Comparison of ENCODE assay signal across 20 mouse cellular contexts in genomic region chr3:136899744-136900143, GRCm38 (mm10).
DNase-seq lines count a peak whose midpoint lies in the region.
"Had no signal": no experiment of that assay in that cellular context is flagged by ENCODE, and none has a peak within 500 bp of the region (broad histone marks: within the 10 kb centered on the region; RNA-seq: fewer than 3 reads in every experiment).

No protein-coding gene starts in this region.

- peak; percentile 19 for DNase-seq in heart, adult 11 months
- no peak for DNase-seq in heart, embryonic 10.5 days (ENCODE audit: low spot score)
- DNase-seq in left cerebral cortex, adult 11 months (ENCODE audit: low spot score) = peak; percentile 21
- DNase-seq in left cerebral cortex, adult 9 months (ENCODE audit: low spot score in 2 of 2) = no peak
- DNase-seq in 416B (ENCODE audit: low read depth) = peak; percentile 9
- peak; percentile 72 for DNase-seq in brain, adult 2 months (ENCODE audit: low read depth, low spot score)
- DNase-seq in B cell, adult 2 months = no peak
- DNase-seq: adrenal gland, postnatal 10 days; cerebellum, adult 11-12 months; cerebellum, adult 9-10 months; cerebellum, postnatal 25 days; gastrocnemius, postnatal 36 days; heart, adult 18-20 months; heart, postnatal 14 days had no signal

- no peak overlapping the region for H3K27ac ChIP-seq in heart, embryonic 10.5 days
- H3K27ac ChIP-seq: embryonic facial prominence, embryonic 12.5 days; forebrain, embryonic 15.5 days; heart, embryonic 15.5 days; hindbrain, embryonic 10.5 days; hindbrain, embryonic 14.5 days had no signal

- no peaks in the 10 kb centered on the region for H3K27me3 ChIP-seq in heart, embryonic 10.5 days (ENCODE audit: insufficient read depth, poor library complexity, severe bottlenecking)
- H3K27me3 ChIP-seq: embryonic facial prominence, embryonic 12.5 days; forebrain, embryonic 15.5 days; heart, embryonic 15.5 days had no signal

- no peaks in the 10 kb centered on the region for H3K9me3 ChIP-seq in heart, embryonic 10.5 days
- H3K9me3 ChIP-seq: embryonic facial prominence, embryonic 12.5 days; forebrain, embryonic 15.5 days; G1E; heart, embryonic 15.5 days; hindbrain, embryonic 10.5 days had no signal

- no peak overlapping the region for H3K4me3 ChIP-seq in heart, embryonic 10.5 days
- H3K4me3 ChIP-seq: embryonic facial prominence, embryonic 12.5 days; forebrain, embryonic 15.5 days; heart, embryonic 15.5 days; hindbrain, embryonic 10.5 days had no signal

- 85% methylated on average over 2 of the region's 2 CpGs for WGBS in heart, embryonic 10.5 days

- peaks cover 23% of the 10 kb centered on the region for H3K36me3 ChIP-seq in heart, embryonic 10.5 days

- no peaks in the 10 kb centered on the region for H3K4me1 ChIP-seq in heart, embryonic 10.5 days
- H3K4me1 ChIP-seq: embryonic facial prominence, embryonic 12.5 days; forebrain, embryonic 15.5 days; heart, embryonic 15.5 days had no signal

Comparison
In these comparisons a context has a peak if more than half of its experiments do, and no peak if none do; other contexts are left out.
1. DNase-seq: peak in heart, adult 11 months (single experiment), left cerebral cortex, adult 11 months (single experiment), 416B (single experiment) and brain, adult 2 months (single experiment); none in heart, embryonic 10.5 days (single experiment), left cerebral cortex, adult 9 months (0 of 2) and B cell, adult 2 months (0 of 2).